ENCODE assay signal across 16 mouse cellular contexts in the genomic region with DNA sequence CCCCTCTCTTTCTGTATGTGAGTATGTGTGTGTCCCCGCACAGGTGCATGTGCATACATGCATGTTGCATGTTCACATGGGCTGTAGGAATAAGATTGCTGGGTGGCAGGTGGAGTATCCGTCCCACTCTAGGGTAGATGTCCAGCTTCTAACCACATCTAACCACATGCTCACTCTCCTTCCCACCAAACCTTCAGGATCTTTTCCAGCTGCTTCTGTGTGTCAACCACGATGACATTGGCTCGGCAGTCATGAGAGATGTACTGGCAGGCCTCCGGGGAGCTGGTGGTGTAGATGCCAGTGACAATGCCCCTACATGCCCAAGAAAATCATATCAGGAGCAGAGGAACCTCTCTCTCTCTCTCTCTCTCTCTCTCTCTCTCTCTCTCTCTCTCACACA.
"Had no signal": no experiment of that assay in that cellular context is flagged by ENCODE, and none has a peak within 500 bp of the region (broad histone marks: within the 10 kb centered on the region; RNA-seq: fewer than 3 reads in every experiment).

No protein-coding gene starts in this region.

- H3K4me1 ChIP-seq: neural tube, embryonic 13.5 days; neural tube, embryonic 15.5 days; stomach, embryonic 15.5 days had no signal

- H3K36me3 ChIP-seq: neural tube, embryonic 13.5 days; neural tube, embryonic 15.5 days; stomach, embryonic 15.5 days had no signal

- H3K27me3 ChIP-seq: neural tube, embryonic 13.5 days; neural tube, embryonic 15.5 days; stomach, embryonic 15.5 days had no signal

- H3K4me3 ChIP-seq: neural tube, embryonic 13.5 days; neural tube, embryonic 15.5 days; stomach, embryonic 15.5 days had no signal

- H3K4me2 ChIP-seq: neural tube, embryonic 13.5 days; neural tube, embryonic 15.5 days; stomach, embryonic 15.5 days had no signal

- DNase-seq: retina, postnatal 1 day; right cerebral cortex, adult 18-20 months; right cerebral cortex, postnatal 14 days; right cerebral cortex, postnatal 25 days; right cerebral cortex, postnatal 4 days; spleen, adult 18-20 months; thymus, adult 18-20 months; thymus, adult 2 months; thymus, postnatal 14 days; thymus, postnatal 25 days; thymus, postnatal 36 days; thymus, postnatal 4 days had no signal

- H3K27ac ChIP-seq: neural tube, embryonic 13.5 days; neural tube, embryonic 15.5 days; stomach, embryonic 15.5 days; stomach, postnatal 0 days had no signal

- H3K9me3 ChIP-seq: neural tube, embryonic 13.5 days; neural tube, embryonic 15.5 days; stomach, embryonic 15.5 days had no signal
